Mouse (Mus musculus) thymus, postnatal 4 days (tissue): ENCODE measurements at regions not wholly inside any gene's neighbourhood (a gene's known extent, or its start where the extent isn't known, plus 50 kb on each side); places are given as distances from the start of the nearest gene placed in this dataset.

Experiments used
- DNase-seq: peaks from one replicate; pipeline ENCODE4 v3.0.0; 2021

DNA sequence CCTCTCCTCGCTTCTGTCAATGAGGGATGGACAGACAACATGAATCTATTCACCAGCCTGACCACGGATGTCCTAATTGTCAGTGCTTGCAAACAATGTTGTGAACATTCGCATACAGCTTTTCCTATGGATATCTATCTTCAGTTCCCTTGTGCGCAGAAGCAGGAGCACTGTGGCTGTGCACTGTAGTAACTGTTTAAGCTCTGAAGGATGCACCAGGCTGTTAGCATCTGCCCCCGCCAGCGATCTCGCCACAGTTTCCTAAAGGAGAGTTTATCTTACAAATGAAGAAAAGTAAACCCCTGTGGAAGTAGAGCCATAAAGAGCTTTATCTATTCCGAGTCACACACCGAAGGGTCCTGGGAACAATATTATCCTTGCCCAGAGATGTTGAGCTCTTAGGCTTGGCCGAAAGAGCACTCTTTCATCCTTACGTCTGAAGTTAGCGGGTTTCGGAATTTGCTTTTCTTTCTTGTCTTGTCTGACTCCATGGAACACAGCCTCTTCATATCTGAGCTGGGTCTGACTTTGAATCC is 357.4 kb downstream of the Agtpbp1 start:
- DNase-seq, result no peak

GRCm38 (mm10) chr13:59220587-59220986 is 364.4 kb downstream of the Agtpbp1 start:
- DNase-seq, result no peak

DNA sequence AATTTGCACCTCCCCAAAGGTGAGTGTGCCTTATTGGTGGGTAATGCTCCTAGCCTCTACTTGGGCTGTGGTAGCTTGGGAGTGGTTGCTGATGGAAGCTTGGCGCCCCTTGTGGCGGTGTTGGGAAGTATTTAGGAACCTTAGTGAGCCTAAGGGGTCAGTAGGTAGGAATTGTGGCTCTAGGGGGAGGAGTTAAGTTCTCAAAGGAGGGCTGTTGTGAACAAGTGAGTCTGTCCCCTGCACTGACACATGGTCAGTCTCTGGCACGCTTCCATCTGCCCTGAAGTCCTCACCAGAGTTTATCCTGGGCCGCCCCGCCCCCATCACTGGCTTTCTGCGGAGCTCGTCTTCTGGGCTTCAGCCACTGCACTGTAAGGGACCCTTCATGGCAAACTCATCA is 364.9 kb downstream of the Agtpbp1 start:
- DNase-seq, result peak; percentile 51

DNA sequence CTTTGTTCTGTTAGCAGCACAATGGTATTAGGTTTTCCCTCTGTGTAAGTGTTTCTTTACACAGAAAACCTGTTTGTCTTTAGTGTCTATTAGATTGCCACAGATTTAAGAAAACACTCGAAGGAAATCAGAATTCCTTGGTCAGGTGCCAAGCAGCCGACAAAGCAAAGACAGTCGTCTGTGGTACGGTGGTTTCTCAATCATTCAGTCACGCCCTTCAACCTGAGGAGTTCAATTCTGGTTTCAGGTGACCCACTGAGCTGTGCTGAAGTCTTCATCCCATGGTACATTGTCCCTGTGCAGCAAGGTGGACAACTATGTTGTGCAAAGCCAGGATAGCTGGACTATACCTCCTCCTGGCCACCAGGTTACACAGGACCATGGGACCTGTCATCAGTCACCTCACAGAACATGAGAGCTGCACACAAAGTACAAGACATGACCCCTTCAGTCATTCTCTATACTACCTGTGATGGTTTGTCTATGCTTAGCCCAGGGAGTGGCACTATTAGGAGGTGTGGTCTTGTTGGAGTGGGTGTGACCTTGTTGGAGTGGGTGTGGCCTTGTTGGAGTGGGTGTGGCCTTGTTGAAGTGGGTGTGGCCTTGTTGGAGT is 368.2 kb downstream of the Agtpbp1 start:
- DNase-seq, result no peak

- DNase-seq, result no peak
Observed at GRCm38 (mm10) chr13:59212296-59212701, 372.7 kb downstream of the Agtpbp1 start.

DNA sequence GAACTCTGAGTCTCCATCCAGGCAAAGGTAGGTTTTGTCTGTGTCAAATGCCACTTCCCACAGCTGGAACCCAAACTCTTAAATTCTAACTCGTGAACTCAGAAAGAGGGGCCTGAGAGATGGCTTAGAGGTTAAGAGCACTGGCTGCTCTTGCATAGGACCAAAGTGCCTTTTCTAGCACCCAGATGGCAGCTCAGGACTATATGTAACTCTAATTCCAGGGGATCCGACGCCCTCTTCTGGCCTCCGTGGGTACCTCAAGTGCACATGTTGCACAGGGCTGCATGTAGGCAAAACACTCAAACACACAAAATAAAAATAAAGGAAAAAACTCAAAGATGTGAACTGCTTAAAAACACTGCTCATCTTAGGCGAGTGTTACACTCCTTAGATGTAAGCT is 374.2 kb downstream of the Agtpbp1 start:
- peak; percentile 10 for DNase-seq

DNA sequence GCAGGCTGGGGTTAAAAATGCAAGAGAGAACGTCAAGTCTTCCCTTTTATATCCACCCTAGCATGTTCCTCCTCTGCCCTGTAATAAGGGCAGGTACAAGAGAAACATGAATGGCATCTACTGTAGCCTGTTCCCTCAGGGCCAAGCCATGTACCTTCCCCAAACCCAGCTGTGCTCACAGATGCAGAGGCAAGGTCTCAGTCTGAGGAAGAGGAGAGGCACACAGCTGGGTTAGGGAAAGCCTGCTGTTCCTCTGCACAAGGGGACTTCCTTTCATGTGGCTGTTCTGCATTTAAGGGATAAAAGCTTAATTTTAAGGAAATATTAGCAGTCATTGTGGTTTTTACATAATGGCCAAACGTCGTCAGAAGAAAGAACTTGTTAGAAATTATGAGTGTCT is 378.8 kb downstream of the Agtpbp1 start:
- no peak for DNase-seq

GRCm38 (mm10) chr13:59204506-59204905 is 380.5 kb downstream of the Agtpbp1 start:
- no peak for DNase-seq

GRCm38 (mm10) chr13:59196311-59196710 is 388.7 kb downstream of the Agtpbp1 start:
- DNase-seq, result no peak

GRCm38 (mm10) chr13:59188431-59188830 is 382.1 kb downstream of the Ntrk2 start:
- no peak for DNase-seq
